Mouse (Mus musculus): ENCODE results near the gene Ccl27b.
"Not testable (repeated sequence)": the region's sequence is repeated elsewhere in the genome, so short reads cannot be mapped to it uniquely, and the experiment has no call there.

DNA sequence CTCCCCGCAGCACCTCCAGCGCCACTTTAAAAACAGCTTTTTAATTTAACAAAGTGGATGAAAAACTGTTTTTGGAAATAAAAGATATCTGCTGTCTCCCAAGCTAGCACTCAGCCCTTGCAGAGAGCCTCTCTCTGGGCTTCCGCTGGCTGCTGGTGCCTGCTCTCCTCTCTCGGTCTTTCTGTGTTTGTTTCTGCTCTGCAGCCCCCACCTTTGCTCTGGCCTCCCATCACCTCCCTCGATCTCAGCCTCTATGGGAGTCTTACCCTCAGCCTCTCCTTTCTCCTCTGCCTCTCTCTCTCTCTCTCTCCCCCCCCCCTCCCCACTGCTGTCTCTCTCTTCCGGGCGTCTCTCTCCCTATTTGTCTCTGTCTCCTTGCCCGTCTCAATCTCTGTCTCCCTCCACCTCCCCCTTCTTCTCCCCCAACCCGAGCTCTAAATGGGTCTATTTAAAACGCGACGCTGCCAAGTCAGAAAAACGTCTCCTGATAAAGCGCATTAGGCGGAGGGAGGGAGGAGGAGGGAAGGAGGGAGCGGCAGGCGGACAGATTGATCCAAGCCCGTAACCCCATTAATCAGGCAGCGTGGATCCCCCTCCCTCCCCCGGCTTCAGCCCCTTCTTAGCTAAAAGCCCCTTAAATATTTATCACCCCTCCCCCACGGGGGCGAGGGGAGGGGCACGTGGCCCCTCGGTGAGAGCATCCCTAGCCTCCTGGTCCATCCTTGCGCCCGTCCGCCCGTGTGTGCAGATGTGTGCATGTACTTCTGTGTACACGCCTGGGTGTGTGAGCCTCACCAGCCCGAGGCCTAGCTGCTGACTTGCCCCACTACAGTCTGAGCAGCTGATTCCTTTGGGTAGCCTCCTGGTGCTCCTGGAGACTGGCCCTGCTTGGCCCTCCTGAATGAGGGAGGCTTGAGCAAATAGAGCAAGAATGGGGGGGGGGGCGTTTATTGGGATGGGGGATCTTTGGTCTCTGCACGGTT lies 25.6 kb downstream of the Ccl27b start:
- not testable (repeated sequence) for TF ChIP-seq CTCF (IDR thresholded peaks at IDR 0.05; ENCODE audit: control insufficient read depth, insufficient read depth, insufficient read length); USF1 (IDR thresholded peaks at IDR 0.05; ENCODE audit: low read depth); MYOD1 (IDR thresholded peaks at IDR 0.05; ENCODE audit: control insufficient read depth, insufficient read length, low read depth); MYOG (IDR thresholded peaks at IDR 0.05; ENCODE audit: control insufficient read depth, extremely low read depth, insufficient read length); CEBPB (IDR thresholded peaks at IDR 0.05; ENCODE audit: low read depth)

All from C2C12 (cell line).